Mouse (Mus musculus): ENCODE results near the gene Fgfrl1.
A peak's percentile ranks its signal among the peaks of the same experiment; 100 is the strongest.

Gene Fgfrl1

DNA sequence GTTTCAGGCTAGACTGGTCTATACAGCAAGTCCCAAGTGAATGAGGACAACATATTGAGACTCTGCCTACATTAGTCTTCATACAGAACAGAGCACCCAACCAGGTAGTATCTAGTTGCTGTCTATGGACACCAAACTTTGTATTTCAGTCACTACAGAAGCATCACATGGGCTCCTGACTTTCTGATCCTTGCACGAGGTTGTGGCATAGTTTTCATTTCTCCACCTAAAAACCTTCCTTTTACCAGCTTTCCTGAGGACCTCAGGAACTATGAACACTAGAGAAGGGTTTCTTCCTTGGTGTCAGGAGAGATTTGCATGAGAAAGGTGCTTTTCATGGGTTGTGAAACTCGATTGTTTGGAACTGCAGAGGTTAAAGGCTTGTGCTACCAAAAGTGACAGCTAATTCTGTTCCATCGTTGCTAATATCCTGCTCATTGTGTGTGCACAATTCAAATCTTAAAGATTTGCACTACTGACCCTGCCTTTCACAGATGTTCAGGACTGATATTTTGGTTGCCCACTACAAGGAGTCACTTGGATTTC lies 23.7 kb upstream of the Fgfrl1 start:
- DNase-seq: no peak

DNA sequence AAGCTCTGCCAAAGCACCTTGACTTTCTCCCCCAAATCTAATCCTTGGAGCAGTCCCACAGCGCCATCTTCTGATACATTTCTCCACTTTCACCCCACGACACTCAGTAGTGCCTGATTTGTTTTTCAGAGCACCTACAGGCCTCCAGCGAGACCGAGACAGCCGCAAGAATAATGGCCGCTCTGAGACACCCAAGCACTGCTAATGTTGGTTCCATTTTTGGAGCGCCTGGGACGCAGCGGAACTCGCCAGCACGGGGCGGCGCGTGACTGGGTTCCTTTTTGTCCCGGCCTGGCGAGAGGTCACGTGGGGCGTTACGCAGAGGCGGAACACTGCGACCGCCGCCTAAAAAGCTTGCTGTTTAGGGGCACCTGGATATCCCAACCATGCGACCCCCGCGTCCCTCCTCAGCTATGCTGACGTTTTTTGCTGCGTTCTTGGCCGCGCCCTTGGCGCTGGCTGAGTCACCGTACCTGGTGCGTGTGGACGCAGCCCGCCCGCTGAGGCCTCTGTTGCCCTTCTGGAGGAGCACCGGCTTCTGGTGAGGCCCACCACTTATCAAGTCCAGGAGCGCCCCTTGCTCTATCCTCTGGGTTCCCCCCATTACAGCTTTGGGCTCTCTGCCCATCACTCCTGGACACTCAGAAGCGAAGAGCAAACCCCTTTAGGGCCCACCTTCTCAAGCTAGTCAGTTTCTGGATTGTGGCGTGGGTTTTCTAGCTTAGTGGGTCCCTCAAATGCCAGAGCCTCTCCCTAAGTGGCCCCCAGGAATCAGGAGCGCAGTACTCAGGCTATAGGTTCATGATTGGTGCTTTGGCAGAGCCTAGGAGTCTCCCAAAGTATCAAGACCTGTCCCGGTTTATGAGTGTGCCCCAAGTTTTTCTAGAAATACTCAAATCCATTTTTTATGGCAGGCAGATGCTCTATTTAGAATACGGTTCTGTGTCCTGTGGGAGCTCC lies 22.9 kb upstream of the Fgfrl1 start, which contains the start of gene Dgkq:
Gene Dgkq (minus strand): TSS at position 696 of the 960 bp plus-strand sequence.
- peak; percentile 90 for DNase-seq

DNA sequence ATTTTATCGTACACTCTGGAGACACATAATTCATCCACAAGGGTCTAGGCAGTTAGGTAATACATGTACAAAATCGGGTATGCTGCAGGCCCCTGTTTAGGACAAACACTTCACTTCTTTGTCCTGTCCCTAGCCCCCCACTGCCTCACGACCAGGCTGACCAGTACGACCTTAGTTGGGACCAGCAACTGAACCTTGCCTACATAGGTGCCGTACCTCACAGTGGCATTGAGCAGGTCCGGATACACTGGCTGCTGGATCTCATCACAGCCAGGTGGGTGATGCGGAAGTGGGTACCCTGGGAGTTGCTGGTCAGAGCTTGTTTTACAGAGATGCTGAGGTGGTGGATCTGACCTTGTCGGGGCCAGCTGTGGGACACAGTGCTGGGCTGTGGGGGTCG lies 22.2 kb upstream of the Fgfrl1 start:
- DNase-seq: no peak

GRCm38 (mm10) chr5:108670785-108671184 lies 21.4 kb upstream of the Fgfrl1 start:
- DNase-seq: peak; percentile 49

DNA sequence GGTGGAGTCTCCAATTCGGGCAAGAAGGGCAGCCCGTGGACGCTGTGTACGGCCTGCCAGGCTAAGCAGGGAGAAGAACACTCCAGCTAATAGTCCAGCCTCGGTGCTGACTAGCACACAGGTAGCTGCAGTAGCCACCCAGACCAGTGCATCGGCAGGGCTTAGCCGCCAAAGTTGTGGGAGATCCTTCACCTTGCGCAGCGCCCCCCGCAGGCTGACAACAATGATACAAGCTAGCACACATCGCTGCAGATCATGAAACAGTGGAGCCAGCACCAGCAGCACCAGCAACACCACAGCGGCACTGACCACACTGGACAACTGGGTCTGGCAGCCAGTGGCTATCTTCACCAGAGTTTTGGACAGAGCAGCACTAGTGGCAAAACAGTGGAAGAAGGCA lies 20.4 kb upstream of the Fgfrl1 start:
- DNase-seq: no peak

- no peak for DNase-seq
Observed at GRCm38 (mm10) chr5:108674624-108675023, 17.6 kb upstream of the Fgfrl1 start.

DNA sequence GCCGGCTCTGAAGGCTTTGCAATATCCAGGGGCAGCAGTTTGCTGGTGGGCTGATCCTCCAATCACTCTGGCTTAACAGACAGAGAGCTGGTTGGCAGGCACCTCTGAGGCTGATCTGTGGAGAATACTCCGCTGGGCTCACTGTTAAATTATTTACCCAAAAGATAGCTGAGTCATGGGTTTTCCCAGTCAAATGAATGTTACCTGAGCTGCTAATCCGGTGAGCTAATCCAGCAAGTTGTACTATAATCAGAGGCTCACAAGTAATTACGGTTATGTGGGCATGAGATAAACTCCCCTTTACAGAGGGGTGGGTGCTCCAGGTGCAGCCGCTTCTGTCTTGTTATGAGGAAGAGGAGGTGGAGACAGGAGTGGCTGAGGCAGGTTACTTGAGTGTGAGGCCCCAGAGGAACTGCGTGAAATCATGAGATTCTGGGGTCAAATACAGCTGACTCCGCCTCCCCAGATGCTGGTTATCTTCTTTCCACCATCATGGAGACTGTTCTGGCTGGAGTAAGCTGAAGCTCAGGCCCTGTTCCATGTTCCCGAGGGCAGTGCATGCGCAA lies 16.8 kb upstream of the Fgfrl1 start, which contains the start of gene Slc26a1:
Gene Slc26a1 (minus strand): TSS at position 319 of the 566 bp plus-strand sequence.
- no peak for DNase-seq

DNA sequence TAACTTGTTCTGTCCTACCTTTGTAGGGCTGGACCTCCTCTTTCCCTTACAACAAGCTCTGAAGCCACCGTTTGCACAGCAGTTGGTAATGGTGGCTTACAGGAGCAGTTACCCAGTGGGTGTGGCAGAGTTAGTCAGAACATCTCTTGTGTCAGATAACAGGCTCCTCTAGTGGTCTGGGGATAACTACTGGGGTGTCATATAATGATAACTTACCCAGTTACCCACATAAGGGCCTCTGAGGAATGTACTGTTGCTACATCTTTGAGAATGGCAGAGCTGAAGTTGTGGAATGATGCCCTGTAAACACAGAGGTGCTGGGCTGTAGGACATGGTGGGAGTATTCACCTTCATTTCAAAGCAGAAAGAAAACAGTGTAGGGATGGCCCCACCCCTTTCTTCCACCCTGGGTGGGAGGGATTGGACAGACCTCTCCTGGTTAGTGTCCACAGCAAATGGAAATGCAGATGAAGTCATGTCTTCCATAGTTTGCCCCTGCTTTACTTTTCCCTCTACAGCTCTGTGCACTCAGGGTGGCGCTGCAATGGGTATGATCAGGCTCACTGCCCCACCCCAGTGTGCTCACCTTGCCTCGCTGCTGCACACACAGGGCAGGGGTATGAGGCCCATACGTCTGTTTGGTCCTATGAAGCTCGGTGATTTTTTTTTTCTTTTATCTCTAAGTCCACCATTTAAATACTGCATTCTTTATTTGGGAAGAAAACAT lies 15.2 kb upstream of the Fgfrl1 start:
- DNase-seq: peak; percentile 40

DNA sequence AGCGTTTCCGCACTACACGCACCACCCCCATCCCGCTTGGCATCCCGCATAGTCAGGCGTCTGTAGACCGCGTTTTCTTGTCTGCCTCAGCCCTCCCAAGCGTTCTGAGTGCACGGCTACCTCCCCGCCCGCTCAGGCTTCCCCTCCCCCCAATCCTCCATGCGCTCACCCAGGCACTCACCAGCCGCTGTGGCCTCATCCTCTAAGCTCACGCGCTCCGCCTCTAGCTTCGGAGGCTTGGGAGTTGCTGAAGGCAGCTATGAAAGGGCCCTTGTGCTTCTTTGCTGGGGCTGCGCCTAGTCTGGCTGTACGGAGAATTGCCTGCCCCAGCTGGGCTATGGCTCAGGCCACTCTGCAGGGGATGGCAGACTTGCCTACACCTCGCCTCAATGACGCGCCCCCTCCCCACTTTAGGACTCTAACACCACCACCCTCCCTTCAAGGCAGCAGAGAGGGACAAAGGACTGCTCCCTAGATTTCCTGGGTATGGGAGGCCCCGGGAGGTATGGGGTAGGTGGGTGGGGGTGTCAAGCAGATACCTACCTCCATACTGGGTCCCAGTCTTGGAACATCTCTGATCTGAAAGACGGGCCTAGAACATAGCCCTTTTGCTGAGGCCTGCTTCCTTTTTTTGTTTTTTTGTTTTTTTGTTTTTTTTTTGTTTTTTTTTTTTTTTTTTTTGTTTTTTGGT lies 14.4 kb upstream of the Fgfrl1 start:
- peak; percentile 91 for DNase-seq

- DNase-seq: no peak
Observed at GRCm38 (mm10) chr5:108678296-108678854, 13.8 kb upstream of the Fgfrl1 start.

DNA sequence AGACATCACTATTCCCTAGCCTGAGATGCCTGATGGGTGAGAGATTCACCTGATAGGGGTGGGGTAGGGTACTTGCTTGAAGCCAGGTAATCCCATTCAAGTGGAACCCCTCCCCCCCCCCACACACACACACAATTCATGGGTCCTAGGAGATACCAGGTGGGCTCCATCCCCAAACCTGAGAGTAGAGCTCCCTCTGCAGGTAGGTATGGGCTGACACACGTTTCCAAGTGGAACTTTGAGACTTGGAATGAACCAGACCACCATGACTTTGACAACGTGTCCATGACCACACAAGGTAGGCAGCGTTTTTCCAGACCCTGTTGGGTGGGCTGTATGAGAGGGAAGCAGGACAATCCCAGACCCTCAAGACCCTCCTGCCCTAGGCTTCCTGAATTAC lies 12.3 kb upstream of the Fgfrl1 start:
- DNase-seq: no peak

- DNase-seq: no peak
Observed at GRCm38 (mm10) chr5:108680871-108681270, 11.3 kb upstream of the Fgfrl1 start.

DNA sequence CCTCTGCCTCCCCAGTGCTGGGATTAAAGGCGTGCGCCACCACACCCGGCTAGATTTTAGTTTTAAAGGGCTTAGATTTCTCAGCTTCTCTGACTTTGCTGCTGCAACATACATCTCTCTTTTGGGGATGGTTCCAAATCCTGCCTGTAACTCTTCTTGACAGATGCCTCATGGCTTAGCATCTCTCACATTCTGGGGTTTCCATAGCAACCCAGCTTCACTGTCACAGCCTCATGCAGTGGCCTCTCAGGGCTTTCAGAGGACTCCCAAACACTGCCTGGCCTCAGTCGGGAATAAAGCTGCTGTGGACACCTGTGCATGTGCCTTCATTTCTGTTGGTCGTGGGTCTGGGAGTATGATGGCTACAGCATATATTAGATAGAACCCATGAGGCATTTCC lies 3.1 kb upstream of the Fgfrl1 start:
- DNase-seq: peak; percentile 43

GRCm38 (mm10) chr5:108691152-108691551 lies 1.0 kb upstream of the Fgfrl1 start:
- no peak for DNase-seq

GRCm38 (mm10) chr5:108693872-108694288 lies 1.7 kb downstream of the Fgfrl1 start:
- DNase-seq: peak; percentile 96

DNA sequence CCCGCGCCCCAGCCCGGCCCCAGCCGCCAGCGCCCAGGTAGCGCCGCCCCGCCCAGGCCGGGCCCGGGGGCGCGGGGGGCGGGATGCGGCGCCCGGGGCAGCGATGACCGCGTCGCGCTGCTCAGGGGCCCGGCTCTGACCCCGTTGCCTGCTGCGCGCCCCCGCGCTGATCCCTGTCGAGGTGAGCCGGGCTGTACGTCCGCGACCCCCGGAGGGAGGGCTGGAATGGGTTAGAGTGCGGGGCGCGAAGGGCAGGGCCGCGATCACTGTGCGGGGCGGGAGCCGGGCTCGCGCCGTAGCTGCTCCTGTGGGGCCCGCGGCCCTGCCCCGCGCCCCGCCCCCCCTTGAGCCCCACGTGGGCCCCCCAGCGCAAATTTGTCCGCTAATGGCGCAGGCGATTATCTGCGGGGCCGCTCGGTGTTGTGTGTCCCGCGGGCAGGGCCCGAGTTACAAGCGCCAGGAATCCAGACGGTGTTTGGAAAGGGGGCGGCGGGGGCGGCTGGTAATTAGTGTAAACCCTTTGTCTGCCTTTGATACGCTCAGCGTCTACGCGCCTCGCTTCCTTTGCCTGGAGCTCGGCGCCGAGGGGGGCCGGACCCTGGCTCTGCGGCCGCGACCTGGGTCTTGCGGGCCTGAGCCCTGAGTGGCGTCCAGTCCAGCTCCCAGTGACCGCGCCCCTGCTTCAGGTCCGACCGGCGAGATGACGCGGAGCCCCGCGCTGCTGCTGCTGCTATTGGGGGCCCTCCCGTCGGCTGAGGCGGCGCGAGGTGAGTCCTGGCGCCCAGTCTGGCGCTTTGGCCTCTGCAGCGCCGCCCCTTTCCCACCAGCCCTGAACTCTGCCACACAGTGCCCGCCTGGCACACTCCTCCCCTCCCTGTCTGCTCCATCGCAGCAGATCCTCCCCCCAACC lies 2.4 kb downstream of the Fgfrl1 start:
- peak; percentile 69 for DNase-seq

DNA sequence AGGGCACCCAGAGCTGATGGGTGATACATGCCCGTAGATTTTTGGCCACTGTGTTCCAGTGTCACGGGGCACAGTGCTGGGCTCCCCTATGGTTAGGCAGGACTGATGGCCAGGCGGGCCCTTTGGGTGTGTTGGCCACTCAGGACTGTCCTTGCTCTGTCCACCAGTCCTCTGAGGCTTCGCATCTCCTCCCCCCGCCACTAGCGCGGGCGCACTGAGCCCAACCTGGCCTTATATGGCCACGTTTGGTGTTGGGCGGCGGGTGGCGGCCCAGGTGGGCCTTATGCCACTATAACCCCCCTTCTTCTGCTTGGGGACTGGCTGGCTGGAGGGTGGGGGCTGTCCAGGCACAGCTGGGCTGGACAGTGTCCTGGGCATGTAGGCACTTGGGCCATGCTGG lies 3.7 kb downstream of the Fgfrl1 start:
- no peak for DNase-seq

- DNase-seq: no peak
Observed at GRCm38 (mm10) chr5:108696542-108696941, 4.4 kb downstream of the Fgfrl1 start.

DNA sequence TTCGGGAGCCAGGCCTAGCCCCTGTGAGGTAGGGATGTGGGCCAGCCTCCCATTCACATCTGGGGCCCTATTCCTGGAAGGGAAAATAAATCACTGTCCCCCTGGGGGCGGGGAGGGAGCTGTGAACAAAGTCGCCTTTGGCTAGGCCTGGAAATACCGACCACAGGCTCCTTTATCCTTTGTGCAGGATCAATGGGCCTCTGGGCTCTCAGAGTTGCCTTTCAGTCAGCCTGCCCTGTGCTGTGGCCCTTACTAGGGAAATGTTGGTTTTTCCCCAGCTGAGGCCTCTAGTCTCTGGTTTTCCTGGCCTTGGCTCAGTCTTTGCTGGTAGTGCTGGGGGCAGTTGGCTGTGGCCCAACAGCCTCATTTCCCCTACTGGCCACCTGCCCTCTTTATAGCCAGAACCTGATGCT lies 5.2 kb downstream of the Fgfrl1 start:
- no peak for DNase-seq

- no peak for DNase-seq
Observed at GRCm38 (mm10) chr5:108700346-108700745, 8.2 kb downstream of the Fgfrl1 start.

Measured in retina, postnatal 1 day (tissue).